Mouse (Mus musculus) ovary, postnatal 36 days (tissue): ENCODE measurements around the gene Vipr2.
A peak's percentile ranks its signal among the peaks of the same experiment; 100 is the strongest.

Source experiments
- DNase-seq: peaks from one replicate; pipeline ENCODE4 v3.0.0; 2022; ENCODE audit warnings: low spot score, mixed read lengths

The Vipr2 gene

DNA sequence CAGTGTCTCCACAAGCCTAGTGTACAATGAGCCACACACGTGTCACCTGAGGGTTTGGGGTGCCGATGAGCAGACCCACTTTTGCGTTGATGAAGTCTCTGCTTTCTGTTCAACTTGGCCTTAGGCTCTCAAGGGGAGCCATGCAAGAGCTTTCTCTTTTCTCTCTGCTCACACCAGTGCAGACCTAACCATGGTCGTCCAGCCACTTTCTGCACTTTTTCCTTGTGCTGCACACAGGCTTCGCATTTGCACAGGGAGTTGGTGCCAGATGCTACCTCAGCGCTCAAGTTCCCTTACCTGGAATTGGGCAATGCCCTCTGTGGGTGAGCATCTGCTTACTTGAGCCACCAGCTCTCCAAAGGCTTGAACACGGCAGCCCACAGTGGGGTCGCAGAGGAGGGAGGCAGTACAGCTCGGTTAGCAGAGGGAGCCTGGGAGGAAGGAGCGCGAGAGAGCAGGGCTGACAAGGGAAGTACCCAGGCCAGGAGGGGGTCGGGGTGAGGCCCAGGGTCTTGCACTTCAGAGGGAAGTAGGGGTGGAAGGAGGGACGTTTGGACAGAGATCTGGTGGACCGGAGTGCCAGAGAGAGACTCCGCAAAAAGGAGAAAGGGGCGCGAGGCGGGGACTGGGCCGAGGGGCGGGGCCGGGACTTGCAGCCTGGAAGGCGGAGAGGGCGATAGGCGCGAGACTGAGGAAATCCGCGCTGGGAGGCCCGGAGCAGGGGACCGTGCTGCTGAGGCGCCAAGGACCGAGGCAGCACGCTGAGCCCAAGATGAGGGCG lies at the start of gene Vipr2:
Gene Vipr2 (plus strand): TSS at position 653 of the 781 bp plus-strand sequence.
- peak; percentile 62 for DNase-seq

- no peak for DNase-seq
Measured at GRCm38 (mm10) chr12:116028095-116028494, 49.4 kb upstream of the Vipr2 start.

GRCm38 (mm10) chr12:116035346-116035745 lies 42.2 kb upstream of the Vipr2 start:
- DNase-seq: no peak

DNA sequence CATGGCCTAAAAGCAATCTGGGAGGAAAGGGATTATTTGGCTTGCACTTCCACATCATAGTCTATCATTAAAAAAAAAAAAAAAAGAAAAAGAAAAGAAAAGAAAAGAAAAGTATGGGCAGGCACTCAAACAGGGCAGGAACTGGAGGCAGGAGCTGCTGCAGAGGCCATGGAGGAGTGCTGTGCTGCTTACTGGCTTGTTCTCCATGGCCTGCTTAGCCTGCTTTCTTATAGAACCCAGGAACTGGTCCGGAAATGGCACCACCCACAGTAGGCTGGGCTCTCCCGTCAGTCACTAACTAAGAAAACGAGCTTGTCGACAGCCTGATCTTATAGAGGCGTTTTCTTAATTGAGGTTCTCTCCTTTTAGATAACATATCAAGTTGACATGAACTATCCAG lies 32.7 kb upstream of the Vipr2 start:
- DNase-seq: no peak

GRCm38 (mm10) chr12:116047440-116048377 lies 29.8 kb upstream of the Vipr2 start, which contains the start of gene Zfp386:
TSS of gene Zfp386 (plus strand) at chr12:116047724.
- peak; percentile 92 for DNase-seq

DNA sequence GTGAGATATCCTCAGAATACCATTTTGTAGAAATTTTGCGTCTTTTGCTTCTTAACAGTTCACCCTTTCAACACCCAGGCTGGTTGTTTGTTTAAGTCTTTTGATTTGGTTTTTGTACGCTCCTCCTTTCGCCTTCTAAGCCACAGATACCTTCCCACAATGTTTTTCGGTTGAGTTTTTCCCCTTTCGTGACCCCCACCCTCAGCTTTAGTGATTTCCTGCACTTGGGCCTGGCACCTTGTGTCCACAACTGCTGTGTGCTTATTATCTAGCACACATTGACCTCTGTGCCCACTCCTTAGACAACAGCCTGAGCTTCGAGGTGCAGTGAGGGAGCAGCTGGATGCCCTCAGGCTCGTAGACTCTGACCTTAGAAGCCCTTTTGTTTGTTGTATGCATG lies 28.8 kb upstream of the Vipr2 start:
- DNase-seq: no peak

DNA sequence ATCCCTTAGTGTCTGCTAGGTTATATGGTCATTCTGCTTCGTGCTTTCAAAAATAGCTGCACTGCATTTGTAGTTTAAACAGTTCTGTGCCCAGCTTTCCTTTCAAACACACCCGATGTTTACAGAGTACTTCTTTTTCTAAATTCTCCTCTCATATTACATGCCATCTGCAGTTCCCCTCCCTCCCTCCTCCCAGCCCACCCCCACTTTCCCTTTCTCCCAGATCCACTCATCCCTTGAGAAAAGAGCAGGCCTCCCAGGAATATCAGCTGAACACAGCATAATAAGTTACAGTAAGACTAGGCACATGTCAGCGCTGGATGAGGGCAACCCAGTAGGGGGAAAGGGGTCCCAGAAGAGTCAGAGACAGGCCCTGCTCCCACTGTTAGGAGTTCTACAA lies 28.3 kb upstream of the Vipr2 start:
- no peak for DNase-seq

GRCm38 (mm10) chr12:116049701-116050100 lies 27.8 kb upstream of the Vipr2 start:
- no peak for DNase-seq

DNA sequence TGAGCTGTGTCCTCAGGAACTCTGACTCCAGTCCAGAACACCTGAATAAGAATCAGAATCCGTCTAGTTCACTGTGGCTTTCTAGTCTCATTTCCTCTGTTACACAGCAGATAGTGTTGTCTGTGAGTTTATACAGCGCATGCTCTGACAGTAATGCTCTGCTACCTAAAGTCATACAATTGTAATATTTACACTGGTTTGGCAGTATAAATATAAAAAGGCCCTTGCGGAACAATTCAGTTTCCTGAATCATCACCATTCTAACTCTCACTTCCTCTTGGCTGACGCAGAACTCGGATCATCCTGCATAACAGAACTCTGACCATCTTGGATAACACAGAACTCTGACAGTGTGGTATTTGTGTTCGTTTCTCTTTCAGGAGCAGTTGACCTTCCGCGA lies 23.2 kb upstream of the Vipr2 start:
- DNase-seq: no peak

GRCm38 (mm10) chr12:116056112-116056511 lies 21.4 kb upstream of the Vipr2 start:
- no peak for DNase-seq

- no peak for DNase-seq
Measured at GRCm38 (mm10) chr12:116061561-116062193, 15.8 kb upstream of the Vipr2 start.

GRCm38 (mm10) chr12:116062194-116062583 lies 15.3 kb upstream of the Vipr2 start:
- no peak for DNase-seq

DNA sequence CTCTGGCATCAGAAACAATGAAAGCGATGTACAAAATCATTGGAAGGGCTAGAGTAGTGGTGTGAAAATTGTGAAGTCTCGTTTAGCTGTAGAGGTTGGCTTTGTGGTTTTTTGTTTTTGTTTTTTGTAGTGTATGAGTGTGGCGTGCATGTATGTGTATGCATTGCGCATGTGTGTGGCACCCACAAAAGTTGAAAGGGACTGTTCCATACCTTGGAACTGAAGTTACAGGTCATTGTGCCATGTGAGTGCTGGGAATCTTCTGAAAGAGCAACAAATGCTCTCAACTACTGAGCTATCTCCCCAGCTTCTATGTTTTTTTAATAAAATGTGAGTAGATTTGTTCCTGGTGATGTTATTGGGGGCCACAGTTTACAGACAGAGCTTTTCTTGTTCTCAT lies 14.5 kb upstream of the Vipr2 start:
- no peak for DNase-seq

DNA sequence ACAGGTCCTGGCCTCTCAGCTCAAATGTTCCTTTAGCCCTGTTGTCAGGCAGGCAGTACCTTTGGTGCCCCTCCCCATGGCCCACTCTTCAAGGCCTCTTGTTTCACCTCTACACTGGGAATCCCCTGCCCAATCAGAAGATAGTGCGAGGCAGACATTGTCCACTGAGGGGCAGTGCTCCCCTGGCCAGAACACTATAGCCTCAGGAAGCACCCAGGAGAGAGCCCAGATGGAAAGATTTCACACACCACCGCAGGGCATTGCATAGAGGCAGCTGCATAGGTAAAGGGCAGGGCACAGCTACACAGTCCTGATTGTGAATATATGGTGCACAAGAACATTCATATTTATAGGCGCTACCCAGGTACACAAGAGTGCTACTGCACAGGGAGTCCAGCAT lies 6.5 kb upstream of the Vipr2 start:
- peak; percentile 38 for DNase-seq

DNA sequence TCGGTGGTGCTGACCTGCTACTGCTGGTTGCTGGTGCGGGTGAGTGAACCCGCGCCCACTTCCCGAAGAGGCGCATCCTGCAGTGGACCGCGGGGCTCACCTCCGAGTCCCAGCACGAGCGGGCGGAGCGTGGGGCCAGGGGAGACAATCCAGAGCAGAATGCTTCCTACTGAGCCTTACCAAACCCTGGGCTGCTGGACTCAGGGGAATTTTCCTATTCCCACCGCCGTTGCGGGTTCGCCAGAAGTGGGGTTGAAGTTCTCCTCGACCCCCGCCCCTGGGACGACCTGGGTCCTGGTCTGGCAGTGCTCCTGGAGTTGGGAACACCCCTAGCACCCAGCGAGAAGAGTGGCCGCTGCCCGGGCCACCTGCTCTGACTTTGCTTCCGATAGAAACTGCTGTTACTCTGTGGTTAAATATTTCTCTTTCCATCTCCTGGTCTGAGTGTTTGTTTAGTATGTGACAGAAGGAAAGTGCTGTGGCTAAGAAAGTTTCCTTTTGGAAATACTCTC lies 385 bp downstream of the Vipr2 start:
- no peak for DNase-seq

GRCm38 (mm10) chr12:116083125-116083524 lies 5.6 kb downstream of the Vipr2 start:
- no peak for DNase-seq

GRCm38 (mm10) chr12:116084294-116084693 lies 6.8 kb downstream of the Vipr2 start:
- DNase-seq: no peak

- DNase-seq: no peak
Measured at GRCm38 (mm10) chr12:116086951-116087600, 9.6 kb downstream of the Vipr2 start.

DNA sequence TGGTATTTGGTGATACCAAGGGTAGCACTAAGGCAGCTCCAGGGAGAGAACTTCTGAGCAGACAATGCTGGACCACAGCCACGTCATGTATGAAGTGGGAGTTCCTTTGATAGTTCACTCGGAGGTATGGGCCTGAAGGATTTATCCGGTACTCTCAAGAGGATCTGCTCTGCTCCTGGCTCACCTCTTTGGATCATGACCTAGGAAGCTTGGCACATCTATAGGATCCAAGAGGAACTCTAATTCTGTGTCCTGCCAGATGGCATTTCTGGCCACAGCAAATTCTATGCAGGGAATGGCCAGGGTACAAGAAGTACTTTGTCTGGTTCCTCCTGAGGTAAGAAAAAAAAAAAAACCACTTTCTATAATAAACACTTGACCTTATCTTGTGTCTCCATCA lies 12.3 kb downstream of the Vipr2 start:
- no peak for DNase-seq

DNA sequence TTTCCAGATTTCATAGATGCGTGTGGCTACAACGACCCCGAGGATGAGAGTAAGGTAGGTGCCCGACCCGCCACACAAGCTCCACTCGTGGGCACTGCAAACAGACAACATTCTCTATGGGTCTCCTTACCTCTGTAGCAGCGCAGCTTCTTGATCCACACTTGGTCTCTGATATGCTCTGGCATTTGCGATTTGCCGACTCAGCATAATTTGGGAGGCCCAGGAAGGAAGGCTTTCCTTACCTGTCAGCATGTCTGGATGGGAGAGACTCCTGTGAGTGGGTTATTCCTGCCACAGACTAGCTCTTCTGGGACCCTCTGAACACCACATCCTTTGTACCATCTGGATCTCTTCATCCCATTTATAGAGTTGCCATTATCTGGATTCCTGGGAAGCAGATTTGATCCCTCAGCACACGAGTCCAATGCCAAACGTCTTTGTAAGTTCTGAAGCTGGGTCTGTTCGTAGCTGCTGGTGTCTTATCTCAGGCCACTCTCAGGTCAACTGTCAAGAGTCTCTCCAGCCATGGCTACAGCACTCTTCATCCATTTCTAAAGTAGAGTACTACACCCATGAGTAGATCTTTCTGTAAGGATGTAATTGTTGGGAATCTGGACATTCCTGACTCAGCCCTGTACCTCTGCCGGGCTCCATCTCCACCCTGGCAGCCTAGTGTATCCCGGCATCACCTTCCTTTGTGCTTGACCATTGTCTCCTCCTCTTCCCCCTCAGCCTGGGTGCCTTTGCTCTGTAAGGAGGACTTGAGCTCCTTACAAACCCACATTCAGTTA lies 17.4 kb downstream of the Vipr2 start:
- DNase-seq: no peak

DNA sequence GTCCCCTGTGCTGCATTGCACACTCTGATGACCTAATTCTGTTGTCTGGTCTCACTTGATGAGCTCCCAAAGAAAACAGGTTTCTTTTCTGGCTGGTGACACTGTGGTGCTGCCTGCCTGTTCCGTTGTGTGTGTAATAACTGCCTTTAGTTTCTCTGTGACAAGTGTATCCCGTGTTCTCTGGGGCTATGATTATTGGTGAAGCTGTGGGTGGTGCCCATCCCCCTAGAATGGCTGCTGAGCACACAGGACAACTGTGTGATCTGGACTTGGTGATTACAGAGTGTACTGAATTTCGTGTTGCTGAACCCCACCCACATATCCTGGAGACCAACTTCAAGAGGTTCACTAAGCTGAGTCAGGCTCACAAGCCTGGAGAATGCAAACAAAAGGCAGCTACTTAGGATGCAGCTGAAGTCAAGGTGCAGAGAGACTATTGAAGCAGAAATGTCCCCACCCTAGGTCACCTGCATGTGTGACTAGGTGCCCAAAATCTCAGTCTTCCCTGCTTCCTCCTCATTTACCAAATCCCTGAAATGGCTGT lies 18.9 kb downstream of the Vipr2 start:
- no peak for DNase-seq
